Mouse (Mus musculus) cortical plate, adult 2 months (tissue): Measurements from ENCODE around the gene Fam189b.

Experiments
- CTCF ChIP-seq: fragments of 200-500 bp; IDR thresholded peaks from 2 replicates; pipeline ENCODE4 v1.5.1; 2011; ENCODE audit warnings: mild to moderate bottlenecking, control low read depth, low read length; ENCODE audit not compliant: insufficient read depth; ENCODE audit errors: extremely low read depth
- POLR2A ChIP-seq: fragments of 200-500 bp; IDR thresholded peaks from 2 replicates; pipeline ENCODE4 v1.6.1; 2011; ENCODE audit warnings: mild to moderate bottlenecking, low read length, control low read depth; ENCODE audit not compliant: insufficient read depth; ENCODE audit errors: extremely low read depth

DNA sequence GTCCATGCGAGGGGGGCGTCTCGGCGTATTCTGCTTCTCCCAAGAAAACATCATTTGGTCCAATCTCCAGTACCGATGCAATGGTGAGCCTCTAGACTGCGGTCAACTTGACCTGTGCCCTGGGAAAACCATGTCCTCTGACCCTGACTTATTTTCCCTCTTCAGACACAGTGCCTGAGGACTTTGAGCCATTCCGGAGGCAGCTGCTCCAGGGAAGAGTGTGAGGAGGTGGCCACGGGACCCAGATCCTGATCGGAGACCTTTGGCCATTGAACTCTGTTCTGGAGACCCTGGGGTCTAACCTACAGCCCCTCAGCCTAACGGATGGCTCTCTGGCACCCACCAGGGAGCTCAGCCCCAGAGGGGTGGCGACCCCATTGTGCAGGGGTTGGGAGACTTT lies 43.4 kb downstream of the Fam189b start:
- TF ChIP-seq POLR2A (no peak), CTCF (no peak)
